Mouse (Mus musculus) kidney, adult 2 months (tissue): ENCODE data around the gene Clstn1.

ENCODE experiments used
- CTCF ChIP-seq: fragments of 200-500 bp; conservative IDR thresholded peaks from 2 replicates; pipeline ENCODE4 v1.5.1; 2011; ENCODE audit warnings: low read depth, mild to moderate bottlenecking, control low read depth, low read length, moderate library complexity, mixed read lengths; ENCODE audit not compliant: insufficient read depth, insufficient read length
- POLR2A ChIP-seq: fragments of 200-500 bp; IDR thresholded peaks from one replicate; pipeline ENCODE4 v1.6.1; 2011; ENCODE audit warnings: low read depth, low read length, control low read depth

- TF ChIP-seq POLR2A (no peak), CTCF (no peak)
These were observed 24.0 kb upstream of the Clstn1 start for GRCm38 (mm10) chr4:149561986-149562904.
